Mouse (Mus musculus): ENCODE data around the gene Tmem245. TPM values are rescaled to one million over a fixed set of nuclear protein-coding genes. Genes with fewer than 3 reads are reported as not detected.

Gene Tmem245
- total and polyA plus RNA-seq, 3 experiments = 7.3 to 15.0 (median 7.7) TPM

DNA sequence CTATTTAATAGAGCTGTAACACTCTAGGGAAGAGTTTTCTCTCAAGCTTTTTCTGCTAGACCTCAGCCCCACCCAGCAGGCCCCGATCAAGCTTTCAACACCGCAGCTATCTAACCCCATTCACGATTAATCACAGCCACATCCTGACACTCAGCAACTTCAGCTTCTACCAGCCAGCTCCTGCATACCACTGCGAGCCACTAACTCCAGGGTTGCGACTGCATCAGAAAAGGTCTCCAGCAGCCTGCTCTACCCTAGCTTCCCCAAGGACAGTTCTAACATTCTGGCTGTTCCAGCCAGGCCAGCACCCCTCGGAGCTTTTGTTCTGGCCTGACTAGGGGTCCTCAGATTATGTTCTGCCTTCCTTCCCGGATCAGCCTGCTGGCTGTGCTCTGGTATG is 15.1 kb downstream of the Tmem245 start:
- Histone ChIP-seq H3K4me3 (ENCODE audit: control insufficient read depth in 1 of 2, insufficient read depth in 1 of 2, low read depth in 2 of 2, low read length in 2 of 2) (no peak overlapping the region), H3K4me1 (ENCODE audit: control insufficient read depth in 1 of 2, insufficient read depth in 2 of 2, low read length in 2 of 2) (no peaks in the 10 kb centered on the region), H3K27me3 (ENCODE audit: control insufficient read depth in 1 of 2, insufficient read depth in 2 of 2, low read length in 2 of 2) (no peaks in the 10 kb centered on the region), H3K79me2 (ENCODE audit: control insufficient read depth, insufficient read depth, low read length, poor library complexity) (peaks cover 2% of the 10 kb centered on the region), H3K27ac (ENCODE audit: control insufficient read depth, low read depth, low read length) (no peak overlapping the region), H3K9me3 (replicated peaks; ENCODE audit: insufficient read depth, low read length) (no peaks in the 10 kb centered on the region), H3K36me3 (ENCODE audit: control insufficient read depth in 1 of 2, insufficient read depth in 2 of 2, low read length in 2 of 2) (peaks cover 0 to 20% of the 10 kb centered on the region in 2 experiments; a peak in 2 of 4 replicates), H3K9ac (ENCODE audit: control insufficient read depth, low read depth, low read length, poor library complexity, severe bottlenecking) (no peak overlapping the region)
- TF ChIP-seq NELFE (IDR thresholded peaks at IDR 0.05; ENCODE audit: low read depth, low read length) = no peak
- DNase-seq (ENCODE audit: low read depth, low spot score) = no peak

DNA sequence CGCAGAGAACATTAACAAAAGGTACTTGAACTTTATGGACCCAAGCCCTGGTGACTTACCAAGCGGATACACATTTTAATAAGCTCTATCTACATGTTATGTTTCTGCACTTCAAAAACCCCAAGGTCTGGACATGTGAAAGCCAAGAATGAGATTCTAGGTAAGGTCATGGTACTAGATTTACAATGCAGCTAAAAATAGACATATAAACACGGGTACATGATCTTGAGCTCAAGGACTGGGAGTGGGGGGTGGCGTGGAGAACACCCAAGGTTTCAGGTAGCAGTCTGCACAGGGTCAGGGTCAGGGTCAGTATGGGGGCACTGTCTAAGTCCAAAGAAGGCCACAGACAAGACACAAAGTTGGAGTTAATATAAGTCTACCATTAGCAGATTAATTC is 16.9 kb downstream of the Tmem245 start:
- no peaks in the 10 kb centered on the region for H3K9me3 ChIP-seq (replicated peaks; ENCODE audit: insufficient read depth, low read length)
- DNase-seq (ENCODE audit: low read depth, low spot score) = no peak
- H3K36me3 ChIP-seq (ENCODE audit: control insufficient read depth in 1 of 2, insufficient read depth in 2 of 2, low read length in 2 of 2) = peaks cover 0 to 26% of the 10 kb centered on the region in 2 experiments; a peak in 2 of 4 replicates
- no peak overlapping the region for H3K9ac ChIP-seq (ENCODE audit: control insufficient read depth, low read depth, low read length, poor library complexity, severe bottlenecking)
- no peaks in the 10 kb centered on the region for H3K27me3 ChIP-seq (ENCODE audit: control insufficient read depth in 1 of 2, insufficient read depth in 2 of 2, low read length in 2 of 2)
- no peak for TF ChIP-seq RAD21 (IDR thresholded peaks at IDR 0.05; ENCODE audit: low read depth, low read length)
- no peak for TF ChIP-seq RCOR1 (IDR thresholded peaks at IDR 0.05; ENCODE audit: low read depth, low read length)
- no peak for TF ChIP-seq KAT2A (conservative IDR thresholded peaks at IDR 0.05; ENCODE audit: low read depth, low read length)
- TF ChIP-seq NRF1 (IDR thresholded peaks at IDR 0.05; ENCODE audit: insufficient read depth, low read depth, low read length, poor library complexity, severe bottlenecking) = no peak
- no peak for TF ChIP-seq UBTF (IDR thresholded peaks at IDR 0.05; ENCODE audit: borderline replicate concordance, insufficient read depth, low read depth, low read length)
- TF ChIP-seq EP300 (IDR thresholded peaks at IDR 0.05; ENCODE audit: low read depth in 1 of 2, low read length in 2 of 2) = no peak
- TF ChIP-seq SIN3A (IDR thresholded peaks at IDR 0.05; ENCODE audit: low read length) = no peak
- no peak for TF ChIP-seq TBP (IDR thresholded peaks at IDR 0.05; ENCODE audit: low read depth, low read length)
- no peak for TF ChIP-seq USF2 (IDR thresholded peaks at IDR 0.05; ENCODE audit: borderline replicate concordance in 1 of 2, insufficient read depth in 1 of 2, low read depth in 1 of 2, low read length in 2 of 2)
- TF ChIP-seq MYB (IDR thresholded peaks at IDR 0.05; ENCODE audit: low read depth, low read length) = no peak
- no peak for TF ChIP-seq NELFE (IDR thresholded peaks at IDR 0.05; ENCODE audit: low read depth, low read length)
- no peak for TF ChIP-seq CTCF (IDR thresholded peaks at IDR 0.05 in 2 of 3, conservative IDR thresholded peaks at IDR 0.05 in 1 of 3; ENCODE audit: control insufficient read depth in 1 of 3, insufficient read depth in 1 of 3, low read depth in 2 of 3, low read length in 3 of 3, poor library complexity in 1 of 3, severe bottlenecking in 1 of 3)
- TF ChIP-seq ZKSCAN1 (IDR thresholded peaks at IDR 0.05; ENCODE audit: low read depth, low read length) = no peak
- TF ChIP-seq POLR2AphosphoS2 (IDR thresholded peaks at IDR 0.05; ENCODE audit: low read length) = no peak
- TF ChIP-seq MAZ (IDR thresholded peaks at IDR 0.05; ENCODE audit: low read depth, low read length) = no peak
- H3K4me3 ChIP-seq (ENCODE audit: control insufficient read depth in 1 of 2, insufficient read depth in 1 of 2, low read depth in 2 of 2, low read length in 2 of 2) = no peak overlapping the region
- H3K4me1 ChIP-seq (ENCODE audit: control insufficient read depth in 1 of 2, insufficient read depth in 2 of 2, low read length in 2 of 2) = no peaks in the 10 kb centered on the region
- H3K27ac ChIP-seq (ENCODE audit: control insufficient read depth, low read depth, low read length) = no peak overlapping the region
- peaks cover 2% of the 10 kb centered on the region for H3K79me2 ChIP-seq (ENCODE audit: control insufficient read depth, insufficient read depth, low read length, poor library complexity)
